Mouse (Mus musculus) hematopoietic multipotent progenitor cell, adult 10-12 weeks (in vitro differentiated cells): ENCODE data around the gene Ttll1. TPM values are rescaled to one million over a fixed set of nuclear protein-coding genes. Genes with fewer than 3 reads are reported as not detected.

Experiments
- polyA plus RNA-seq: library from polyadenylated mRNA; stranded (reverse); fragments of >175 nt; gene quantifications from 2 replicates; pipeline ENCODE4 v1.2.3, GENCODE M21; 2012; ENCODE audit warnings: low replicate concordance

Ttll1 gene
- 2.0 and 2.3 TPM in 2 replicates for polyA plus RNA-seq

GRCm38 (mm10) chr15:83510805-83511405 lies at the start of gene Ttll1:
Gene Ttll1, minus strand, starts transcription at chr15:83510893.

GRCm38 (mm10) chr15:83526424-83527091 lies 15.9 kb upstream of the Ttll1 start, which contains the start of gene Bik:
Gene Bik, plus strand, starts transcription at chr15:83526862.

GRCm38 (mm10) chr15:83464083-83464904 lies 46.4 kb downstream of the Ttll1 start, which contains the start of gene Pacsin2:
Gene Pacsin2, minus strand, starts transcription at chr15:83464606.

Other genes with a start within 250 kb of the Ttll1 start
- 4.6 and 10.4 TPM in 2 replicates for gene Arfgap3, start 160.6 kb downstream of the Ttll1 start, polyA plus RNA-seq
- gene Pacsin2, start 46.3 kb downstream of the Ttll1 start, polyA plus RNA-seq = 31.0 and 73.6 TPM in 2 replicates
- gene Bik, start 16.0 kb upstream of the Ttll1 start, polyA plus RNA-seq = 2.2 and 2.4 TPM in 2 replicates
- 159 and 166 TPM in 2 replicates for gene Tspo, start 52.7 kb upstream of the Ttll1 start, polyA plus RNA-seq
- gene Mcat, start 52.9 kb upstream of the Ttll1 start, polyA plus RNA-seq = 16.1 and 43.0 TPM in 2 replicates
- 20.1 and 56.8 TPM in 2 replicates for gene Ttll12, start 84.3 kb upstream of the Ttll1 start, polyA plus RNA-seq
- gene Scube1, start 214.1 kb upstream of the Ttll1 start, polyA plus RNA-seq = 0.07 TPM in 1 of 2 replicates, not detected in the other